Mouse (Mus musculus) embryonic fibroblast, embryonic 13.5 days (primary cell): ENCODE measurements at regions not wholly inside any gene's neighbourhood (a gene's known extent, or its start where the extent isn't known, plus 50 kb on each side); places are given as distances from the start of the nearest gene placed in this dataset.

ENCODE experiments used
- CTCF ChIP-seq: IDR thresholded peaks from 2 replicates; pipeline ENCODE4 v1.5.1; 2011; ENCODE audit warnings: mild to moderate bottlenecking, control low read depth, low read length, moderate library complexity, borderline replicate concordance; ENCODE audit not compliant: insufficient read depth
- POLR2A ChIP-seq: IDR thresholded peaks from 2 replicates; pipeline ENCODE4 v1.6.1; 2011; ENCODE audit warnings: low read depth, mild to moderate bottlenecking, control low read depth, low read length, moderate library complexity

GRCm38 (mm10) chr4:4634646-4635045 lies 158.5 kb downstream of the Impad1 start:
- no peak for TF ChIP-seq POLR2A
- no peak for TF ChIP-seq CTCF
